8 mouse cellular contexts compared by ENCODE assay signal in genomic region chr5:134063362-134064064, GRCm38 (mm10). TPM values are rescaled to one million over a fixed set of nuclear protein-coding genes. Genes with fewer than 3 reads are reported as not detected.
DNase-seq lines count a peak whose midpoint lies in the region; ATAC-seq and TF ChIP-seq lines count a peak whose summit lies in the region.

No protein-coding gene starts in this region.

- no peak for TF ChIP-seq POLR2A in cortical plate, adult 2 months (IDR thresholded peaks at IDR 0.05; ENCODE audit: extremely low read depth, insufficient read depth, low read length)

- DNase-seq in CD4-positive, CD25-positive, alpha-beta regulatory T cell, adult 2 months (ENCODE audit: low read depth, low spot score), result peak; percentile 63
- DNase-seq in gastrocnemius, postnatal 10 days, result peak; percentile 95
- peak; percentile 81 to 87 for DNase-seq in left cerebral cortex, postnatal 25 days (ENCODE audit: low spot score in 2 of 2)
- peak; percentile 94 for DNase-seq in midbrain, embryonic 14.5 days

- no peak overlapping the region for H3K4me3 ChIP-seq in cortical plate, adult 2 months (ENCODE audit: insufficient read depth, low read length)
- H3K4me3 ChIP-seq in intestine, postnatal 0 days (ENCODE audit: low read depth, low read length), result no peak overlapping the region
- no peak overlapping the region for H3K4me3 ChIP-seq in midbrain, embryonic 14.5 days (replicated peaks; ENCODE audit: low read depth, low read length)
- H3K4me3 ChIP-seq in stomach, embryonic 14.5 days (ENCODE audit: low read depth, low read length), result no peak overlapping the region

- peak; percentile 74 for TF ChIP-seq CTCF in cortical plate, adult 2 months (IDR thresholded peaks at IDR 0.05; ENCODE audit: extremely low read depth, insufficient read depth, low read length)
- peak; percentile 89 for TF ChIP-seq CTCF in intestine, postnatal 0 days (IDR thresholded peaks at IDR 0.05; ENCODE audit: low read depth)

- no peaks in the 10 kb centered on the region for H3K36me3 ChIP-seq in intestine, postnatal 0 days (ENCODE audit: control insufficient read depth, insufficient read depth)
- no peaks in the 10 kb centered on the region for H3K36me3 ChIP-seq in midbrain, embryonic 14.5 days (ENCODE audit: control insufficient read depth, insufficient read depth, low read length)
- H3K36me3 ChIP-seq in stomach, embryonic 14.5 days (ENCODE audit: control insufficient read depth, insufficient read depth, low read length), result no peaks in the 10 kb centered on the region

- no peak overlapping the region for H3K9ac ChIP-seq in intestine, postnatal 0 days (ENCODE audit: low read depth, low read length)
- H3K9ac ChIP-seq in midbrain, embryonic 14.5 days (replicated peaks; ENCODE audit: low read length), result no peak overlapping the region
- no peak overlapping the region for H3K9ac ChIP-seq in stomach, embryonic 14.5 days (replicated peaks; ENCODE audit: low read depth, low read length)

- no peak overlapping the region for H3K27ac ChIP-seq in cortical plate, adult 2 months (ENCODE audit: insufficient read depth, low read length)
- H3K27ac ChIP-seq in intestine, postnatal 0 days (ENCODE audit: low read depth, low read length), result no peak overlapping the region
- H3K27ac ChIP-seq in midbrain, embryonic 14.5 days (replicated peaks; ENCODE audit: low read depth, low read length), result no peak overlapping the region
- H3K27ac ChIP-seq in stomach, embryonic 14.5 days (ENCODE audit: low read length), result no peak overlapping the region

- H3K27me3 ChIP-seq in intestine, postnatal 0 days (replicated peaks; ENCODE audit: control insufficient read depth, insufficient read depth, low read length), result no peaks in the 10 kb centered on the region
- H3K27me3 ChIP-seq in midbrain, embryonic 14.5 days (ENCODE audit: control insufficient read depth, insufficient read depth, low read length), result no peaks in the 10 kb centered on the region; the same call in 1 of the 2 replicates
- no peaks in the 10 kb centered on the region for H3K27me3 ChIP-seq in stomach, embryonic 14.5 days (ENCODE audit: control insufficient read depth, insufficient read depth, low read length)

- H3K4me1 ChIP-seq in cortical plate, adult 2 months (ENCODE audit: control insufficient read depth, insufficient read depth, low read length), result no peaks in the 10 kb centered on the region
- H3K4me1 ChIP-seq in intestine, postnatal 0 days (replicated peaks; ENCODE audit: control insufficient read depth, insufficient read depth, low read length), result no peaks in the 10 kb centered on the region
- H3K4me1 ChIP-seq in midbrain, embryonic 14.5 days (ENCODE audit: control insufficient read depth, insufficient read depth, low read length), result no peaks in the 10 kb centered on the region
- no peaks in the 10 kb centered on the region for H3K4me1 ChIP-seq in stomach, embryonic 14.5 days (ENCODE audit: control insufficient read depth, insufficient read depth, low read length)

- no peak for ATAC-seq in CD4-positive, CD25-positive, alpha-beta regulatory T cell, adult 4 months
- ATAC-seq in intestine, postnatal 0 days, result 0 out of 2 replicates have a peak, but pooled peaks have one; percentile 31
- ATAC-seq in midbrain, embryonic 14.5 days (ENCODE audit: low FRiP score, low TSS enrichment), result no peak
- ATAC-seq in stomach, embryonic 14.5 days (ENCODE audit: insufficient number of reproducible peaks, insufficient read depth, low FRiP score, low read depth), result peak; percentile 75

- no peak overlapping the region for H3K4me2 ChIP-seq in intestine, postnatal 0 days (replicated peaks; ENCODE audit: low read depth)
- H3K4me2 ChIP-seq in midbrain, embryonic 14.5 days (ENCODE audit: low read length), result no peak overlapping the region
- H3K4me2 ChIP-seq in stomach, embryonic 14.5 days (replicated peaks; ENCODE audit: low read depth, low read length), result no peak overlapping the region

- intact Hi-C loops in left cerebral cortex, postnatal 25 days (cut with DNase I), result loop anchor here (10.0 kb wide), 1 partner anchor 1929 kb away; no protein-coding TSS in a partner anchor

- H3K9me3 ChIP-seq in intestine, postnatal 0 days (ENCODE audit: control insufficient read depth), result no peaks in the 10 kb centered on the region
- no peaks in the 10 kb centered on the region for H3K9me3 ChIP-seq in midbrain, embryonic 14.5 days (ENCODE audit: control insufficient read depth, low read length)
- H3K9me3 ChIP-seq in stomach, embryonic 14.5 days (ENCODE audit: control insufficient read depth, low read depth, low read length), result no peaks in the 10 kb centered on the region

- WGBS in intestine, postnatal 0 days, result 43% methylated on average over 15 of the region's 15 CpGs
- WGBS in midbrain, embryonic 14.5 days, result 56% methylated on average over 15 of the region's 15 CpGs
- WGBS in stomach, embryonic 14.5 days, result 43% methylated on average over 15 of the region's 15 CpGs

RNA-seq across cellular contexts. Expression of gene Castor2, which starts 36.0 kb away (rescaled TPM):
- polyA plus RNA-seq in CD4-positive, CD25-positive, alpha-beta regulatory T cell, adult 4 months (2017; shearing (Covaris generic)), result 1 to 10 TPM; 5.5 to 6.9 TPM
- polyA plus RNA-seq in cortical plate, adult 2 months (2012; rRNA removed), result 38.3 and 39.1 TPM in 2 replicates
- total RNA-seq in gastrocnemius, postnatal 10 days (2021), result 10 to 100 TPM; 63.2 to 63.5 TPM
- 24.1 and 31.3 TPM in 2 replicates for polyA plus RNA-seq in intestine, postnatal 0 days (2015; fragmentation: Nextera tagmentation; extraction: Ambion mirVana)
- total RNA-seq in left cerebral cortex, postnatal 25 days (2021), result 10 to 100 TPM; 76.5 to 78.2 TPM
- polyA plus RNA-seq in midbrain, embryonic 14.5 days (2014; fragmentation: Nextera tagmentation; extraction: Ambion mirVana), result 31.7 and 33.2 TPM in 2 replicates
- polyA plus RNA-seq in stomach, embryonic 14.5 days (2014; fragmentation: Nextera tagmentation; extraction: Ambion mirVana), result 5.0 and 6.1 TPM in 2 replicates

Comparison
In these comparisons a context has a peak if more than half of its experiments do, and no peak if none do; other contexts are left out.
1. ATAC-seq: peak in intestine, postnatal 0 days (single experiment) and stomach, embryonic 14.5 days (single experiment); none in CD4-positive, CD25-positive, alpha-beta regulatory T cell, adult 4 months (single experiment) and midbrain, embryonic 14.5 days (single experiment).
2. Peak in every context shown above with its lines, with median percentiles within 50 percentile points of each other: DNase-seq.